In the genomic region with DNA sequence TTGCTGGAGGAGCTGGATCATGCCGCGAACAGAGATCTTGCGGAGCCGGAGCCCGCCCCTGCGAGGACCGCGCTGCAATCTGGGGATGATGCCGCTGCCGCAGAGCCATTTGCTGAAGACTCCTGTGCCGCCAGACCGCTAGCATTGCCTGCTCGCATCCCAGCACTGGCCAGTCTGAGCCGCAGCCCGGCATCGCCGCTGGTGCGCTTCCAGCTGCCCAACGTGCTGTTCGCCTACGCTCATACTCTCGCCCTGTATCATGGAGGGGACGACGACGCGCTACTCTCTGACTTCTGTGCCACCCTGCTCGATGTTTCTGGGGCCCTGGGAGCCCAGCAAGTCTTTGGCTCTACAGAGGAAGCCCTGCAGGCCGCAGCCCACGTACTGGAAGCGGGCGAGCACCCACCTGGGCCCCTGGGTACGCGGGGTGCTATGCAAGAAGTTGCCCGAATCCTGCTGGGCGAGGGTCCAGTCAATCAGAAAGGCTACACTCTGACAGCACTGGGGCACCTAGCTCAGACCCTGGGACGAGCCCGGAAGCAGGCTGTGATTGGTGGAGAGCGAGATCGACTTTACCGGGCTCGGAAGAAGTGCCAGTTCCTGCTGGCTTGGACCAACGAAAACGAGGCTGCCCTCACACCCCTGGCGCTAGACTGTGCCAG, we compare ENCODE assay signal across 8 mouse cellular contexts. TPM values are rescaled to one million over a fixed set of nuclear protein-coding genes. Genes with fewer than 3 reads are reported as not detected.
DNase-seq lines count a peak whose midpoint lies in the region; ATAC-seq lines count a peak whose summit lies in the region.

No protein-coding gene starts in this region.

- H3K27me3 ChIP-seq in heart, embryonic 12.5 days (replicated peaks) = no peaks in the 10 kb centered on the region
- no peaks in the 10 kb centered on the region for H3K27me3 ChIP-seq in forebrain, embryonic 10.5 days (ENCODE audit: poor library complexity, severe bottlenecking)
- H3K27me3 ChIP-seq in neural tube, embryonic 12.5 days (replicated peaks) = no peaks in the 10 kb centered on the region

- peaks cover 37% of the 10 kb centered on the region for H3K4me1 ChIP-seq in heart, embryonic 12.5 days (replicated peaks)
- H3K4me1 ChIP-seq in forebrain, embryonic 10.5 days = peaks cover 54% of the 10 kb centered on the region
- peaks cover 49% of the 10 kb centered on the region for H3K4me1 ChIP-seq in neural tube, embryonic 12.5 days

- no peak for DNase-seq in heart, adult 18-20 months
- DNase-seq in ZHBTc4 (ENCODE audit: low read depth, low spot score) = peak; percentile 59
- peak; percentile 50 for DNase-seq in forebrain, embryonic 10.5 days (ENCODE audit: extremely low spot score, low spot score)
- DNase-seq in kidney, adult 11 months = peak; percentile 50
- peak; percentile 36 to 42 for DNase-seq in lung, adult 18-20 months
- peak; percentile 72 for DNase-seq in thymus, postnatal 25 days

- peaks cover 17% of the 10 kb centered on the region for H3K36me3 ChIP-seq in heart, embryonic 12.5 days
- H3K36me3 ChIP-seq in forebrain, embryonic 10.5 days (replicated peaks) = peaks cover 37% of the 10 kb centered on the region
- peaks cover 12% of the 10 kb centered on the region; the same call in 1 of the 2 replicates for H3K36me3 ChIP-seq in neural tube, embryonic 12.5 days

- peak overlapping the region; percentile 93 for H3K27ac ChIP-seq in heart, embryonic 12.5 days (ENCODE audit: poor library complexity, severe bottlenecking)
- H3K27ac ChIP-seq in forebrain, embryonic 10.5 days = peak overlapping the region; percentile 92
- H3K27ac ChIP-seq in neural tube, embryonic 12.5 days = peak overlapping the region; percentile 80

- 0 out of 2 replicates have a peak, but pooled peaks have one; percentile 5 for ATAC-seq in heart, embryonic 12.5 days (ENCODE audit: insufficient number of reproducible peaks, low FRiP score)
- no peak for ATAC-seq in neural tube, embryonic 12.5 days (ENCODE audit: low FRiP score, low read depth)

- peak overlapping the region; percentile 97 for H3K4me2 ChIP-seq in heart, embryonic 12.5 days
- peak overlapping the region; percentile 100 for H3K4me2 ChIP-seq in neural tube, embryonic 12.5 days (replicated peaks)

- H3K4me3 ChIP-seq in heart, embryonic 12.5 days = peak overlapping the region; percentile 85
- peak overlapping the region; percentile 70 for H3K4me3 ChIP-seq in forebrain, embryonic 10.5 days
- H3K4me3 ChIP-seq in neural tube, embryonic 12.5 days = peak overlapping the region; percentile 72

- no peaks in the 10 kb centered on the region for H3K9me3 ChIP-seq in heart, embryonic 12.5 days (replicated peaks)
- H3K9me3 ChIP-seq in forebrain, embryonic 10.5 days = no peaks in the 10 kb centered on the region
- H3K9me3 ChIP-seq in neural tube, embryonic 12.5 days = no peaks in the 10 kb centered on the region

- WGBS in heart, embryonic 12.5 days = 2% methylated on average over 44 of the region's 44 CpGs
- 4% methylated on average over 44 of the region's 44 CpGs for WGBS in forebrain, embryonic 10.5 days
- WGBS in neural tube, embryonic 12.5 days = under 1% methylated on average over 44 of the region's 44 CpGs

- H3K9ac ChIP-seq in heart, embryonic 12.5 days = peak overlapping the region; percentile 94
- peak overlapping the region; percentile 94 for H3K9ac ChIP-seq in neural tube, embryonic 12.5 days

RNA-seq across cellular contexts. Expression of gene Znhit2, which starts 0.8 kb away (rescaled TPM):
- polyA plus RNA-seq in heart, embryonic 12.5 days (2016; fragmentation: Nextera tagmentation; extraction: Ambion mirVana) = 23.9 and 24.9 TPM in 2 replicates
- total RNA-seq in heart, adult 18-20 months (2021) = 10 to 100 TPM; 11.1 to 11.2 TPM
- 35.1 and 38.7 TPM in 2 replicates for polyA plus RNA-seq in forebrain, embryonic 10.5 days (2016; fragmentation: Nextera tagmentation; extraction: Ambion mirVana)
- 34.3 and 38.2 TPM in 2 replicates for polyA plus RNA-seq in neural tube, embryonic 12.5 days (2016; fragmentation: Nextera tagmentation; extraction: Ambion mirVana)

RNA-seq across cellular contexts. Expression of gene Fau, which starts 4.1 kb away (rescaled TPM):
- polyA plus RNA-seq in heart, embryonic 12.5 days (2016; fragmentation: Nextera tagmentation; extraction: Ambion mirVana) = 503 and 513 TPM in 2 replicates
- 100 to 1,000 TPM; 613 to 618 TPM for total RNA-seq in heart, adult 18-20 months (2021)
- 829 and 865 TPM in 2 replicates for polyA plus RNA-seq in forebrain, embryonic 10.5 days (2016; fragmentation: Nextera tagmentation; extraction: Ambion mirVana)
- 635 and 643 TPM in 2 replicates for polyA plus RNA-seq in neural tube, embryonic 12.5 days (2016; fragmentation: Nextera tagmentation; extraction: Ambion mirVana)

RNA-seq across cellular contexts. Expression of gene Mrpl49, which starts 4.2 kb away (rescaled TPM):
- 58.5 and 64.4 TPM in 2 replicates for polyA plus RNA-seq in heart, embryonic 12.5 days (2016; fragmentation: Nextera tagmentation; extraction: Ambion mirVana)
- total RNA-seq in heart, adult 18-20 months (2021) = 10 to 100 TPM; 42.2 to 47.2 TPM
- polyA plus RNA-seq in forebrain, embryonic 10.5 days (2016; fragmentation: Nextera tagmentation; extraction: Ambion mirVana) = 89.4 and 92.1 TPM in 2 replicates
- polyA plus RNA-seq in neural tube, embryonic 12.5 days (2016; fragmentation: Nextera tagmentation; extraction: Ambion mirVana) = 66.0 and 68.6 TPM in 2 replicates

RNA-seq across cellular contexts. Expression of gene Tm7sf2, which starts 6.4 kb away (rescaled TPM):
- 8.4 and 9.2 TPM in 2 replicates for polyA plus RNA-seq in heart, embryonic 12.5 days (2016; fragmentation: Nextera tagmentation; extraction: Ambion mirVana)
- 1 to 10 TPM; 2.1 to 3.0 TPM for total RNA-seq in heart, adult 18-20 months (2021)
- 31.0 and 32.2 TPM in 2 replicates for polyA plus RNA-seq in forebrain, embryonic 10.5 days (2016; fragmentation: Nextera tagmentation; extraction: Ambion mirVana)
- polyA plus RNA-seq in neural tube, embryonic 12.5 days (2016; fragmentation: Nextera tagmentation; extraction: Ambion mirVana) = 44.3 and 45.9 TPM in 2 replicates

RNA-seq across cellular contexts. Expression of gene Vps51, which starts 15.3 kb away (rescaled TPM):
- polyA plus RNA-seq in heart, embryonic 12.5 days (2016; fragmentation: Nextera tagmentation; extraction: Ambion mirVana) = 45.1 and 50.2 TPM in 2 replicates
- 10 to 100 TPM; 20.9 to 22.2 TPM for total RNA-seq in heart, adult 18-20 months (2021)
- polyA plus RNA-seq in forebrain, embryonic 10.5 days (2016; fragmentation: Nextera tagmentation; extraction: Ambion mirVana) = 65.2 and 68.2 TPM in 2 replicates
- polyA plus RNA-seq in neural tube, embryonic 12.5 days (2016; fragmentation: Nextera tagmentation; extraction: Ambion mirVana) = 79.4 and 80.6 TPM in 2 replicates

Comparison
In these comparisons a context has a peak if more than half of its experiments do, and no peak if none do; other contexts are left out.
1. DNase-seq: peak in ZHBTc4 (single experiment), forebrain, embryonic 10.5 days (single experiment), kidney, adult 11 months (single experiment), lung, adult 18-20 months (2 of 2) and thymus, postnatal 25 days (single experiment); none in heart, adult 18-20 months (0 of 2).
2. Peak in every context shown above with its lines, with median percentiles within 50 percentile points of each other: H3K27ac ChIP-seq and H3K4me3 ChIP-seq.